Mouse (Mus musculus) kidney, postnatal 25 days (tissue): ENCODE data around the gene Tbc1d1.
A peak's percentile ranks its signal among the peaks of the same experiment; 100 is the strongest.

ENCODE experiments used
- DNase-seq, 2 experiments: peaks; one replicate each; pipeline ENCODE4 v3.0.0; 2021; ENCODE audit warnings: mixed read lengths in 2 of 2

Tbc1d1 gene

DNA sequence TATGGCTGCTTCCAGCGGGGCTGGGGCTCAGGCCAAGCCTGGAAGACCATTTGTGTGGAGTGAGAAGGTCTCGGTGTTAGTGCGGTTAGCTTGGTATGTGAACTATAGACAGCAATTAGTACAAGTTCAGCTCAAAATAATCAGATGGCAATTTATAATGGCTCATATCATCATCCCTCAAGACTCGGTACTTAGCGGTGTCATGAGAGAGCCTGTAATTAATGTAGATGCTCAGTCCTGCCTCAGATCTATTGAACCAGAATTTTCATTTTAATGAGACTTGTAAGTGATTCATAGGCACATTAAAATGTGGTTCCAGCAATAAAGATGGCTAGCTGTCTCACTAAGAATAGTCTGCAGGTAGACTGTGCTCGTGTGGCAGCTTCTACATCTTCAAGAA, 51.7 kb downstream of the Tbc1d1 start:
- DNase-seq = no peak

DNA sequence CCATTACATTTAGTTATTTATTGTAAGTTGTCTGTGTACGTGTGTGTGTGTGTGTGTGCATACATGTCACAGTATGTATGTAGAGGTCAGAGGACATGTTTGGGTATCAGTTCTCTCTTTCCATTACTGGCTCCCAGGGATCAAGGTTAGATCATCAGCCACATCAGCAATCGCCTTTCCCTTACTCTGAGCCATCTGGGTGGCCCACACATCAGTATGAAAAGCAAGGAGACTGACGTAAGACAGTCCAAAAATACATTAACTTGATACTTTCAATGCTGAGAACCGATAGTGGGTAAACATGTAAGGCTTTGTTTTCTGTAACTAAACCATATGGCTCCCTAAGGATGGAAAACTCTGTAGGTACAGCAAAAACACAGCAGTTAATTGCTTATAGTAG, 54.7 kb downstream of the Tbc1d1 start:
- no peak for DNase-seq

DNA sequence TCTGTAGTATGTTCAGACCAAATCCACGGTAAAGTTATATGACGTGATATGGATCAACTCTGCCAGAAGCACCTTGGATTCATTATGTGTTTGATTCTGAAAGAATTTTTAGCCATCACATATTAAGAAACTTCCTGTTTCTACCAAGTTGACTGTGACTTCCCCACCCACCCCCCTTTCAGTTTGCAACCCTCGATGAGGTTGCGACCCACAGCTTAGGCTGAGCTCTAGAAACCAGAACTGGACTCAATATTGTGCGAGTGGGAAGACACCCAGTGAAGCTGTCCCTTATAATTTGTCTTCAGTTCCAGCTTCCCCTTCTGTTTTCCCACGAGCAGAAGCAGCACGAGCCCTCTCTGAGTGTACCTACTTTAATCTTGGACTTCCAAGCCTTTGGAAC, 55.2 kb downstream of the Tbc1d1 start:
- DNase-seq = no peak

DNA sequence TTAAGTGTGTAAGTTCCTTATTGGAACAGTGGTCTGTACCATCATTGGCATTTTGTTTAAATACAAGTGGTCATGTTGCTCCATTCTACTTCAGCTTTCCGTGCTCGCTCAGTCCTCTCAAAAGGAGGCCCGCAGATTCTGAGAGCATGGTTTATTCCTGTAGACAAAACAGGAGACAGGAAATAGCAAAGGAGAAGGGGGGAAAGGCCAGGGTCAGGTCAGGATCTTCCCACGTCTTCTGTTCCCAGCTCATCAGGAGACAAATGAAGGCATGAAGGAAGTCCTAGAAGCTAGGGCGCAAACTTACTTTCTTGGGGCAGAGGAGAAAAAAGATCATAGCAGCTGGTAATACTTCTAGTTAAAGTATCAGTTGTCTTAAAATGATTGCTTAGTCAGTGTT, 56.1 kb downstream of the Tbc1d1 start:
- peak; percentile 58 to 75 for DNase-seq

GRCm38 (mm10) chr5:64212619-64213018, 56.5 kb downstream of the Tbc1d1 start:
- DNase-seq = no peak

DNA sequence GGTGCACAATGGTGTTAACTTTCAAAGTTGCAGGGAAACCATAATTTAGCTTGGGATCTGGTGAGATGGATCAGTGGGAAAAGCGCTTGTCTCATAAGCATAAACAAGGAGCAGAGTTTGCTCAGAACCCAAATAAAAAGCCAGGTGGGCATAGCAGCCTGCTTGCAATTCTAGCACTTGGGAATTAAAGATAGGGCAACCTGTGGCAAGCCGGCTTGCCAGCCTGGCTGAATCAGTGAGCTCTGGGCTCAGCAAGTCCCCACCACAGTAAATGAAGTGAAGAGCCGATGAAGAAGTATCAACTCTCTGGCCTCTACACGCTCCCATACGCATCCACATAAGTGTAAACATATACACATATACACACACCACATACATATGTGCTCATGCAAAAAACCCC, 59.7 kb downstream of the Tbc1d1 start:
- DNase-seq = no peak

- DNase-seq = no peak
These were observed 60.2 kb downstream of the Tbc1d1 start for GRCm38 (mm10) chr5:64216326-64216725.

DNA sequence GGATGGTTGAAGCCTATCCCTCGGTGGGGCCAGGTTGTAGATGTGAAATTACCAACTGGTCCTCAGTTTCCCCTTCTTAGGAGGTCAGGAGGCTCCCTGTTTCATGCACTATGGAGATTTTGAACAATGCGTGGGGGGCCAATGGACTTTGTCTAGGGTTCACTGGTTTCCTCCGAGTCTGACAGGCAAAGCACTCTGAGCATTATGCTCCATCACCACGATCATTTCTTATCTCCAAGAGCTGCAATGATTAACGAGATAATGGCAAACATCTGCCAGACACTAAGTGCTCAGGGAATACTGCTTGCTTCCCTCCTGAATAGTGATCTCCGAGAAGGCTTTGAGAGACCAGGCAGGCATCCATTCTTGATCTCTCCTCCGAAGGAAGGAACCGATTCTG, 61.2 kb downstream of the Tbc1d1 start:
- DNase-seq = peak in 1 of 2 experiments; percentile 31

DNA sequence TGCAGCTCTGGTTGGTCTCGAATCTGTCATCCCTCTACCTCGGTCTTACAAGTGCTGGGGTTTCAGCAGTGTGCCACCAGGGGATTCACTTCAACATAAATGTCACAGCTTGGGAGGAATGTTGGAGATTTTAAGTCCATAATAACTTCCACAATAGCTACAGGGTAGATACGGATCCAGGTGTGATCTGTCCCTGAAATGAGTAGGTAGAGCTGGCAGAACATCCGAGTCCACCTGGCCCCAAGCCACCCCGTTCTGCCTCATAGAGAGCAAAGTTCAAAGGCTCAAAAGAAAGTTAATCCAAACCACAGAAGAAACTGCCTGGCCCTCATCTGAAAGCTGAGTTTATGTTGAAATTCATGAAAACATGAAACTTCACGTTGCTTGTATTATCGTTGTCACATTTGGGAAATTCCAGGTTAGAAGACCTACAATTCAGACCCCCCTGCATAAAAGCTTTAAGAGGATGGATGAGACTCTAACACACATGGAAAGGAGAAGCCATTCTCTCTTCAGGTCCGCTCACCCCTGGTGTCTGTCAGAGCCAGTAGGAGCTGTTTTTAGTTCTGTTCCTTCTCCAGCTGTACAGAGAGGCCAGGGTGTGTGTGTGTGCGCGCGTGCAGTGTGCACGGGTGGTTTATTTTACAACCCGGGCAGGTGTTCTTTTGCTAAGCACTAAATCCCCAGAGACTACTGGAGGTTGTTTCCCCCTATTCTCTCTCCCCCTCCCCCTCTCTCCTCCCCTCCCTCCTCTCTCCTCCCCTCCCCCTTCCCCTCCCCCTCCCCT, 61.9 kb downstream of the Tbc1d1 start:
- peak; percentile 88 to 89 for DNase-seq

DNA sequence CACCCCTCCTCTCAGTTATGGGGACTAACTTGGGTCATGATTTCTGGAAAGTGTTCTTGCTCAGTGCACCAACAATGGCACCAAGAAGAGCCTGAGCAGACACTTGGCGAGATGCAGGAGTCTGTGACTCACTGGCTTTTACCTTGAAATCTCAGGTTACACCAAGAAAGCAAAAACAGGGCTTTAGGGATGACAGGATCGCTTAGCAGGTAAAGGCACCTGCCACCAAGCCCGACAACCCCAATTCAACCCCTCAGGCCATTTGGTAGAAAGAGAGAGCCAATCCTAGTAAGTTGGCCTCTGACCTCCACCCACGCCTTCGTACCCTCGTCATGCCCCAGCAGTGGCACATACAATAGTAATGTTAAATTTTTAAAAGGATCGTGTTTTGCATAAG, 62.5 kb downstream of the Tbc1d1 start:
- peak in 1 of 2 experiments; percentile 36 for DNase-seq

DNA sequence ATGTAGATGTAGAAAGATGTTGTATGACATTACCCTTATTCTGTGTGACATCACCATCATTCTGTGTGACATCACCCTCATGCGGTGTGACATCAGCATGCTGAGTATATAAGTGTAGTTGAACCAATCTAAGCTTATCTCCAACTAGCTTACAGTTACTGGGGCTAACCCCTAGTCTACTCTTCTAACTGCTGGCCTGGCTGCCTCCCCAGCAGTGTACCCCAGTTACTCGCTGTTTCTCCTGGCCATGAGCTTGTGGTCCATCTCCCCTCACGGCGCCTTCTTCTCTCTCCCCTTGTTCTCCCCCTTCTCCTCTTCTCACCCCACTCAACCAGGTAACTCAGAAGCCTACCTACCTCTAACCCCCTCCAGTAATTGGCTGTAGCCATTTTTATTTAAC, 64.7 kb downstream of the Tbc1d1 start:
- no peak for DNase-seq

DNA sequence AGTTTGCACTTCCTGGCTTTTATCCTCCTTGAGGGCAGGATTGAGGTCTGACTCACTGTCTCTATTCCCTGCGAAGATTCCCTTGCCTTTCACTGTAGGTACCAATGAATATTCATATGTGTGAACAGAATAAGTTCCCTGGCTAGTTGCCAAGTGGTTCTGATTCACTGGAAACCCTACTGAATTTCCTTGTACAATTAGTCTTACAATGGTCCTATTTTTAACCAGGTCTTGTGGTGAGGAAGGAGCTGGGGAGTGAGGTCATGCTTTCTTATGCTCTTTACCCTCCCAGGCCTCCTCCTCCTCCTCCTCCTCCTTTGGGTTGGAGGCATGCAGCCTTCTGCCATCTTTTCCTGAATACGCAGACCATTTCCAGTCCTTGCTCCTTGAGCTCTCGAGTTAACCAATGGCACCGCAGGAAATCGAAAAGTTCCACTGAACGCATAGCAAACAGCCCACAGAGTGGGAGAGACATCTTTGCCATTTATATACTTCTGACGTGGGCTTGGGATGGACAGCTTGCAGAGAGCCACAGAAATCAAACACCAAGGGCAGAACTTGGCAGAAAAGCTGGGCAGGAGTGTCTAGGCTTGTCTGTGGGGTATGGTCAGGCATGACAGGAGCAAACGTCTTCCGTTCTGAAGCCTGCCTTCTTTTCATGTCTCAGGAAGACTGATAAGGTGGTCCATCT, 68.8 kb downstream of the Tbc1d1 start:
- peak in 1 of 2 experiments; percentile 37 for DNase-seq

GRCm38 (mm10) chr5:64228252-64228651, 72.1 kb downstream of the Tbc1d1 start:
- DNase-seq = no peak

GRCm38 (mm10) chr5:64229336-64229866, 73.3 kb downstream of the Tbc1d1 start:
- DNase-seq = no peak

- DNase-seq = peak; percentile 94 to 97
These were observed 74.0 kb downstream of the Tbc1d1 start for GRCm38 (mm10) chr5:64230061-64230466.

GRCm38 (mm10) chr5:64230507-64231041, 74.5 kb downstream of the Tbc1d1 start:
- peak; percentile 50 to 61 for DNase-seq

- peak in 1 of 2 experiments; percentile 36 for DNase-seq
These were observed 76.8 kb downstream of the Tbc1d1 start for GRCm38 (mm10) chr5:64232872-64233271.

GRCm38 (mm10) chr5:64234269-64234985, 78.3 kb downstream of the Tbc1d1 start:
- peak in 1 of 2 experiments; percentile 64 for DNase-seq

GRCm38 (mm10) chr5:64235250-64235649, 79.1 kb downstream of the Tbc1d1 start:
- DNase-seq = peak in 1 of 2 experiments; percentile 33

DNA sequence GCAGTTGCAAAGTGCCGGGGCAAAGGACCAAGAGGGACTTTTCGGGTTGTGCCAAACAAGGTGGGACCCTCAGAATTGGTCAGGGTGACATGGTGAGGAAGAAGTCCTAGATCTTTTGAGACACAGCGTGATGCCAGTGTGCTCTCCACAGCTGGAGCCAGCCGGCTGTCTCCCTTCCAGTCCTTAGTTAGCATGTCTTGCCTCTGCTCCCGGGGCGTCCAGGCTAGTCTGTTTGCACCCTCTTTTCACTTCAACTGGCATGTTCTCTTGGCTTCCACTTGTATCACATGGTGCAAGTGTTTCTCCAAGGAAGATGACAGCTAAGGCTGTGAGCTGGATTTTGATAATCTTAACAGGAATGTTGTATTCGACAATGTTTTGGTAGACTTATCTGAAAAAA, 80.5 kb downstream of the Tbc1d1 start:
- DNase-seq = peak in 1 of 2 experiments; percentile 67

GRCm38 (mm10) chr5:64237263-64237662, 81.2 kb downstream of the Tbc1d1 start:
- DNase-seq = peak in 1 of 2 experiments; percentile 41

DNA sequence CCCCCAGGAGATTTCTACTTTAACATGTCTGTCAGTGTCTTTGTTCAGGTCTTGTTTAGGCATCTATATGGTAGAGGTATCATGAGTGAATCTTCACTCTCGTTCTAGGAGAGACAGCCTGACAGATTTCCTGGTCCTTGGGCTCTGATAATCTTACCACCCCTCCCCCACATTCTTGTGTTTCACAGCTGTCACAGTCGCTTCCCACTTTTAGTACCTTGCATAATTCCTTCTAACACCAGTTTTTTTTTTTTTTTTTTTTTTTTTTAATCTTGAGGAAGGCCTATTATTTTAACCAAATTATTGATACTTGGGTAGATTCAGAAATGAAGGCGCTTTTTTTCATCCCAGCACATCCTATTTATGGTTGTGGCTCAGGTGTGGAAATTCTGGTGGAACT, 81.6 kb downstream of the Tbc1d1 start:
- no peak for DNase-seq
